Mouse (Mus musculus) CH12F3 (cell line): Measurements from ENCODE around the gene Msh4.

Source experiments
- in situ Hi-C: fragments of 300-500 bp; cut with MboI; formaldehyde crosslinking; loops from 2 replicates; pipeline ENCODE4 v1.14.3; 2020; ENCODE audit warnings: low sequenced_read_pairs

Gene Msh4

GRCm38 (mm10) chr3:153858350-153859001, 47.5 kb downstream of the Msh4 start:
- in situ Hi-C loops: no loop called here

- in situ Hi-C loops: no loop called here
Measured at GRCm38 (mm10) chr3:153852266-153852665, 53.7 kb downstream of the Msh4 start.

- in situ Hi-C loops: no loop called here
Measured at GRCm38 (mm10) chr3:153850759-153851158, 55.2 kb downstream of the Msh4 start.

GRCm38 (mm10) chr3:153849368-153850015, 56.4 kb downstream of the Msh4 start:
- in situ Hi-C loops: loop anchor here (25.0 kb wide), 1 partner anchor 1087 kb away; no protein-coding TSS in a partner anchor

- in situ Hi-C loops: loop anchor here (25.0 kb wide), 1 partner anchor 1085 kb away; no protein-coding TSS in a partner anchor
Measured at GRCm38 (mm10) chr3:153847207-153847733, 58.7 kb downstream of the Msh4 start.

- in situ Hi-C loops: loop anchor here (25.0 kb wide), 1 partner anchor 1084 kb away; no protein-coding TSS in a partner anchor
Measured at GRCm38 (mm10) chr3:153846109-153846508, 59.8 kb downstream of the Msh4 start.

- in situ Hi-C loops: loop anchor here (25.0 kb wide), 1 partner anchor 1083 kb away; no protein-coding TSS in a partner anchor
Measured at GRCm38 (mm10) chr3:153845500-153845899, 60.4 kb downstream of the Msh4 start.

- in situ Hi-C loops: loop anchor here (25.0 kb wide), 1 partner anchor 1082 kb away; no protein-coding TSS in a partner anchor
Measured at GRCm38 (mm10) chr3:153844757-153845156, 61.2 kb downstream of the Msh4 start.

GRCm38 (mm10) chr3:153844030-153844429, 61.9 kb downstream of the Msh4 start, which contains the start of gene Asb17:
TSS of gene Asb17 (plus strand) at chr3:153844209.
- in situ Hi-C loops: loop anchor here (25.0 kb wide), 1 partner anchor 1082 kb away; no protein-coding TSS in a partner anchor

GRCm38 (mm10) chr3:153837593-153837992, 68.3 kb downstream of the Msh4 start:
- in situ Hi-C loops: loop anchor here (25.0 kb wide), 1 partner anchor 1075 kb away; no protein-coding TSS in a partner anchor

- in situ Hi-C loops: loop anchor here (25.0 kb wide), 1 partner anchor 1074 kb away; no protein-coding TSS in a partner anchor
Measured at GRCm38 (mm10) chr3:153836316-153836715, 69.6 kb downstream of the Msh4 start.

GRCm38 (mm10) chr3:153835455-153836086, 70.4 kb downstream of the Msh4 start:
- in situ Hi-C loops: loop anchor here (25.0 kb wide), 1 partner anchor 1073 kb away; no protein-coding TSS in a partner anchor

GRCm38 (mm10) chr3:153834071-153834470, 71.9 kb downstream of the Msh4 start:
- in situ Hi-C loops: loop anchor here (25.0 kb wide), 1 partner anchor 1072 kb away; no protein-coding TSS in a partner anchor

- in situ Hi-C loops: loop anchor here (25.0 kb wide), 1 partner anchor 1070 kb away; no protein-coding TSS in a partner anchor
Measured at GRCm38 (mm10) chr3:153832654-153832945, 73.3 kb downstream of the Msh4 start.

GRCm38 (mm10) chr3:153831873-153832653, 73.9 kb downstream of the Msh4 start:
- in situ Hi-C loops: loop anchor here (25.0 kb wide), 1 partner anchor 1070 kb away; no protein-coding TSS in a partner anchor

GRCm38 (mm10) chr3:153831014-153831872, 74.7 kb downstream of the Msh4 start:
- in situ Hi-C loops: loop anchor here (25.0 kb wide), 1 partner anchor 1069 kb away; no protein-coding TSS in a partner anchor

- in situ Hi-C loops: loop anchor here (25.0 kb wide), 1 partner anchor 1067 kb away; no protein-coding TSS in a partner anchor
Measured at GRCm38 (mm10) chr3:153829788-153830187, 76.2 kb downstream of the Msh4 start.

- in situ Hi-C loops: loop anchor here (25.0 kb wide), 1 partner anchor 1064 kb away; no protein-coding TSS in a partner anchor
Measured at GRCm38 (mm10) chr3:153826616-153827015, 79.3 kb downstream of the Msh4 start.

- in situ Hi-C loops: loop anchor here (25.0 kb wide), 1 partner anchor 1063 kb away; no protein-coding TSS in a partner anchor
Measured at GRCm38 (mm10) chr3:153825197-153825596, 80.7 kb downstream of the Msh4 start.
